Mouse (Mus musculus) WW6 (cell line): Measurements from ENCODE around the gene Zfp663.

Source experiments
- DNase-seq: peaks from one replicate; pipeline ENCODE4 v3.0.0-alpha.2; 2013; ENCODE audit warnings: low read depth, low spot score

Gene Zfp663

DNA sequence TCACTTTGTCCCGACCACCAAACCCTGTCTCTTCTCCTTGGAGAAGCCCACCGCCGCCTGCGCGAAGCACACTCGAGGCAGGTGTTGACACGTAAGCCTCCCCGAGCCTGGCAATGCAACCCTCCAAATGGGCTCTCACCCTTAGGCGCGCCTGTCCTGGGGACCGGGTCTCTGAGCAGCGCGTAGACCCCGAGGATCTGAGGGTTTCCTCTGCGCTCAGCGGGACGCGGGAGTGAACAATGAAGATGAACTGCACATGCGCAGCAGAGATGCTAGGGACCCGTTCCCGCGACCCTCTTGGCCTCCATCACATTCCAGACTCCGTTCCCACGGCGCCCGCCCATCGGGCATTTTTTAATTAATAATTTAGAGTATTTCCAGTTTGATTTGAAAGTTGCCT lies at the start of gene Zfp663:
TSS of gene Zfp663 (minus strand) at position 234 of the 400 bp plus-strand sequence.
- no peak for DNase-seq

GRCm38 (mm10) chr2:165417291-165417690 lies 48.8 kb upstream of the Zfp663 start:
- DNase-seq, result no peak

DNA sequence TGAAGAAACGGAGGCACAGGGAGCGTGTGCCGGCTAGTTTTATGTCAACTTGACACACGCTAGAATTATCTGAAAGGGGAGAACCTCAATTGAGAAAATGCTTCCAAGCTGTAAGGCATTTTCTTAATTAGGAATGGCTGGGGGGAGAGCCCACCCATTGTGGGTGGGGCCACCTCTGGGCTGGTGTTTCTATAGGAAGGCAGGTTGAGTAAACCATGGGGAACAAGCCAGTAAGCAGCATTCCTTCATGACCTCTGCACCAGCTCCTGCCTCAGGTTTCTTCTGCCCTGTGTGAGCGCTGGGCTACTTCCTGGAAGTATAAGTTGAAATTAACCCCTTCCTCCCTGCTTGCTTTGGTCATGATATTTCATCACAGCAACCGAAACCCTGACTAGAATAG lies 47.3 kb upstream of the Zfp663 start:
- no peak for DNase-seq

DNA sequence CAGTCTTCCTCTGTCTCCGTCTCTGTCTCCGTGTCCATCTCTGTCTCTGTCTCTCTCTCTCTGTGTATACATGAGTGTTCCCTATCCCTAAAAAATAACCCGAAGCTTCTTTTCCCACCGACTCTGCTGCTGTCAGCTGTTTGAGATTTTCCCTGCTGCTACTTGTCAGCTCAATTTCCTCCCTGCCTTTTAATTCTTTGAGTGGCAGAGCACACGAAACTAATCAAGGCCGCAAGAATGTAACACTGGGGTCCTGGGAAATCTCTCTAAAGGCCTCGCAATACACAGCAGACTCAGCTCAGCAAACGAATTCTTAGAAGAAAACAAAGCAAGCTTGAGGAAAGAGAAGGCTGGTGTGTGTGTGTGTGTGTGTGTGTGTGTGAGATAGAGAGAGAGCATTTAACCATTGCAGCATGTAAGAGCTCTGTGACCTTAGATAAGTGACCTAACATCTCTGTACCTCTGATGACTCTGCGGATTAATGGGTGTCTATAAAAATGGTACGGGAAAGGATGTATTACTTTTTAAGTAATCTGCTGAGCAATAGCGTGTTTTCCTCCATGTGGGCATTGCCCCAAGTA lies 46.7 kb upstream of the Zfp663 start:
- DNase-seq, result no peak

GRCm38 (mm10) chr2:165414321-165414720 lies 45.8 kb upstream of the Zfp663 start:
- no peak for DNase-seq

DNA sequence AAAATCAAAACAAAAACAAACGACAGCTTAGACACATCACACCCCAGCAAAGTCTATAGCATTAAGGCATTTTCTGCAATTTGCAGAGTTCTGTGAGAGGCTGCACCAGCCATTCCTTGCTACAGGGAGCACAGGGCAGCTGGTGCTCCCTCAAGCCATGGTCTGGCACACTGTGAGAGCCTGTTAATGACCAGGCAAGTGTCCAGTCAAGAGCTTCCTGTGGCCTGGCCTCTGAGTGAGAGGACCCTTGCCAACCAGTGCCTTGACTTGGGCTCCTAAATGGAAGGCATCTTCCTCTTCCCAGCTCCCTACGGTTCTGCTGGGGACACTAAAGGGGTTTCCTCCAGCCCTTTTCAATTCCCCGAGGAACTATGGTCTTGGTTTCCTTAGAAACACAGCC lies 45.4 kb upstream of the Zfp663 start:
- no peak for DNase-seq

DNA sequence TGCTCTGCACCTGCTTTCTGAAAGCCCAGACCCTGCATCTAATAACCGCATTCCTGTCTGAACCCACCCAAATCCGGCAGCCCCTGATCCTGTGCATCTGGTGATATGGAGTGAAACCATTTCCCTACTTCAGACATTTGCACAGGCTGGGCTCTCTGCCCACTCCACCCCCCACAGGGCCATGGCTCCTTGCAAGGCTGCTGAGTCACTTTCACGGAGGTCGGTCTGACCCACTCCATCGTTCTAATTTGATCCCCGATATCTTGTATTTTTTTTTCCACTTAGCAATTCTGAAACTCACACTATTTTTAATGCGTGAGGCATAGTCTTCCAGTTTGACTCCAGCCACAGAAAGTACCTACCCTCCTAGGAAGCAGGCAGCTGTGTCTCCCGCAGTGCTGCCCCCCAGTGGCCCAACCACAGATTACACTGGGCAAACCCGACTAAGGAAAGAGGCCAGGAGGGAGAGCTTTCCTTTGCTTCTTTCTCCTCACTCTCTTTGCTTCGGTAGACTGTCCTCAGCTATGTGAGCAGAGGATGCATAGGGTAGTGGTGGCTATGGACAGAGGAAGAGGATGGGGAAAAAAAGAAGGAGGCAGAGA lies 39.3 kb upstream of the Zfp663 start:
- DNase-seq, result no peak

DNA sequence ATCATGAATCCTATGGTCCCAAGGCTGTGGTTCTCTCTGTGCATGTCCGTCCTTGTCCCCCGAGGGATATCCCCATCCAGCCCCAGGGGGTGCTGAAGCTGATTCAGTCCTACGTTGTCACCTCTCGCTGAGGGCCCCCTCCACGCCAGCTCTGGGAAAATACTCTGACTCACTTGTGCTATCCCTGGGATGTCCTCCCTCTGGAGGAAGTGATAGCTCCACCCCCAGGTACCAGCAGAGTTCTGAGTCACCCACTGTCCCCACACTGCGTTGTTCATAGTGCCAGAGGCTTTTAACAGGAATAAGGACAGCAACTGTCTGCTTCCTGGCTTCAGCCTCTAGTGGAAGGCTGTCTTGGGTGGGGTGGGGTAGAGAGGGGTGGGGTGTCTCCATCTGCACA lies 36.8 kb upstream of the Zfp663 start:
- no peak for DNase-seq

GRCm38 (mm10) chr2:165404951-165405350 lies 36.4 kb upstream of the Zfp663 start:
- no peak for DNase-seq

DNA sequence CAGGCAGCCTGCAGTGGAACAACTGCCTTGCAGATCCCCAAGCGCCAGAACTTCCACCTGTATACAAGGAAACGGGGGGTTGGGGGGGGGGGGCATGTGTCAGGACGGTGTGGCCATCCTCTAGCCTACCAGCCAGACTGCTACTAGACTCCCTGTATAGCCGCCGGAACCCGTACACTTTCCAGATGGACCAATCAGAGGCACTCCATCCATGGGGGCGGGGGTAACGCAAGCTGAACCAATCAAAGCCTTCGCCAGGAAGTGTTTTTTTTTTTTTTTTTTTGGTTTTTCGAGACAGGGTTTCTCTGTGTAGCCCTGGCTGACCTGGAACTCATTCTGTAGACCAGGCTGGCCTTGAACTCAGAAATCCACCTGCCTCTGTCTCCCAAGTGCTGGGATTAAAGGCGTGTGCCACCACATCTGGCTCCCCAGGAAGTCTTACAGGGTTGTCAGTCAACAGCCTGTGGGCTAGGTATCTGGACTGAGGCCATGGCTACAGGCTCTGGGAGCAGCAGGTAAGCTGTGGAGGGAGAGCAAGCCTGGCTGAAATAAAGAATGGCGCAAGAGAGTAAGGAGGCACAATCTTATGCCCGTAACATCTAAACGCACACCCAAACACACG lies 29.7 kb upstream of the Zfp663 start:
- no peak for DNase-seq

GRCm38 (mm10) chr2:165397502-165398163 lies 29.1 kb upstream of the Zfp663 start:
- no peak for DNase-seq

DNA sequence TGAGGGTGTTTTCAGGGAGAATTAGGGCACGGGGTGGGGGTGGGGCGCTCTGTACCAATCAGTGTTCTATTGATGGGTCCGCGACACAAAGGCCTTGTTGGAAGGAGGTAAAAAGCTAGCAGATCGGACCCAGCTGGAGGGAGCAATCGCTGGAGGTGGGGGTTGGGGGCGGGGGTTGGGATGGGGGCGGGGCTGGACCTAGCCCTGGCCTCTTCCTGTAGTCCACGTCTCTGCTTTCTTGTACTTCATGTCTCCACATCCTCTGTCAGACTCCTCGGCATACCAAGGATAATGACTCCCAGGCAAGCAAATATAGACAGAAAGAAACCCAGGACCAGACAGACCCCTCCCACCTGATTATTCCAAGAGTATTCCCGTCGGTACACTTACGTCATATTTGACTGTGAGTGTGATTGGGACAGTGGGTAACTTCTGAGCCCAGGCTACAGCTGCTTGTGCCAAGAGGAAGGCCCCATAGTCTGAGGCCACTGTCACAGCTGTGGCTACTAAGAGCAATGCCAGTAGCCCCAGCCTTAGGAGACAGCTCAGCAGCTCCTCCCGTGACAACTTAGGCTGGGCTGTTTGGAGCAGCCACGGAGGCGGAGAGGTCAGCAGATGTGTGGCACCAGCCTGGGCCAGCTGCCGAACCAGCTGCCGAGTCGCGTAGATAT lies 28.4 kb upstream of the Zfp663 start:
- no peak for DNase-seq

- DNase-seq, result no peak
These were observed 23.6 kb upstream of the Zfp663 start for GRCm38 (mm10) chr2:165392156-165392555.

GRCm38 (mm10) chr2:165391561-165391960 lies 23.0 kb upstream of the Zfp663 start:
- no peak for DNase-seq

- DNase-seq, result no peak
These were observed 20.9 kb upstream of the Zfp663 start for GRCm38 (mm10) chr2:165389299-165389952.

GRCm38 (mm10) chr2:165387844-165388495 lies 19.4 kb upstream of the Zfp663 start, which contains the start of gene Zfp334:
Gene Zfp334, minus strand, starts transcription at chr2:165388259.
- peak; percentile 65 for DNase-seq

DNA sequence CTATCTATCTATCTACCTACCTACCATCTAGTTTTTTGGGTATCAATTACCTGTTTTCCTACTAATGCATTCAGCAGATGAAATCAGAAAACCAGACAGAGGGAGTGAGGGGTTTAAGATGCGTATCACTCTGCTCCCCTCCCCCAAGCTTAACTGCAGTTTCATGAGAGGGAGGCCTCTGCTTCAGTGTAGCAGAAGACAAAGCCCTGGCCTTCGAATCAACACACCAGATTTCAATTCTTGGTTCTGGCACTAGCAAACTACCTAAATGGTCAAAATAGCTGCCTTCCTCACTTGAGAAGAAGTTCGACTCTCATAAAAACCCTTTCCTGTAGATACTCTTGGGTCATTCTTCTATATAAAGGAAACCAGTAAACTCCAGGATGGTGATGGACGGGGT lies 18.8 kb upstream of the Zfp663 start:
- no peak for DNase-seq

DNA sequence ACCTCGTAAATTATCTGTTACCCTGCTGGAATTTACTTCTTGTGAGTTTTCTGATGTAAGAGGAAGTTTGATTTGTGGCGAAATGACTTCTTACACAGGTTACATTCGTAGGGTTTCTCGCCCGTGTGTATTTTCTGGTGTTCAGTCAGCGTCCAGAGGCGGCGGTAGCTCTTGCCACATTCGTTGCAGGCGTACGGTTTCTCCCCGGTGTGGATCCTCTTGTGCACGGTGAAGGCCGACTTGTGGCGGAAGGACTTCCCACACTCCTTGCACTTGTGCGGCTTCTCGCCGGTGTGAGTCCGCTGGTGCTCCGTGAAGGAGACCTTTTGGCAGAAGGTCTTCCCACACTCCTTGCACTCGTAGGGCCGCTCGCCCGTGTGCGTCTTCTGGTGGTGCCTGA lies 11.5 kb upstream of the Zfp663 start:
- DNase-seq, result no peak

GRCm38 (mm10) chr2:165376001-165376400 lies 7.5 kb upstream of the Zfp663 start:
- DNase-seq, result no peak

- DNase-seq, result no peak
These were observed 6.9 kb upstream of the Zfp663 start for GRCm38 (mm10) chr2:165375478-165375877.

GRCm38 (mm10) chr2:165371066-165371465 lies 2.5 kb upstream of the Zfp663 start:
- no peak for DNase-seq
